Mouse (Mus musculus) embryonic fibroblast, embryonic 13.5 days (primary cell): ENCODE measurements at regions not wholly inside any gene's neighbourhood (a gene's known extent, or its start where the extent isn't known, plus 50 kb on each side); places are given as distances from the start of the nearest gene placed in this dataset.

Experiments used
- CTCF ChIP-seq: IDR thresholded peaks from 2 replicates; pipeline ENCODE4 v1.5.1; 2011; ENCODE audit warnings: mild to moderate bottlenecking, control low read depth, low read length, moderate library complexity, borderline replicate concordance; ENCODE audit not compliant: insufficient read depth
- POLR2A ChIP-seq: IDR thresholded peaks from 2 replicates; pipeline ENCODE4 v1.6.1; 2011; ENCODE audit warnings: low read depth, mild to moderate bottlenecking, control low read depth, low read length, moderate library complexity

DNA sequence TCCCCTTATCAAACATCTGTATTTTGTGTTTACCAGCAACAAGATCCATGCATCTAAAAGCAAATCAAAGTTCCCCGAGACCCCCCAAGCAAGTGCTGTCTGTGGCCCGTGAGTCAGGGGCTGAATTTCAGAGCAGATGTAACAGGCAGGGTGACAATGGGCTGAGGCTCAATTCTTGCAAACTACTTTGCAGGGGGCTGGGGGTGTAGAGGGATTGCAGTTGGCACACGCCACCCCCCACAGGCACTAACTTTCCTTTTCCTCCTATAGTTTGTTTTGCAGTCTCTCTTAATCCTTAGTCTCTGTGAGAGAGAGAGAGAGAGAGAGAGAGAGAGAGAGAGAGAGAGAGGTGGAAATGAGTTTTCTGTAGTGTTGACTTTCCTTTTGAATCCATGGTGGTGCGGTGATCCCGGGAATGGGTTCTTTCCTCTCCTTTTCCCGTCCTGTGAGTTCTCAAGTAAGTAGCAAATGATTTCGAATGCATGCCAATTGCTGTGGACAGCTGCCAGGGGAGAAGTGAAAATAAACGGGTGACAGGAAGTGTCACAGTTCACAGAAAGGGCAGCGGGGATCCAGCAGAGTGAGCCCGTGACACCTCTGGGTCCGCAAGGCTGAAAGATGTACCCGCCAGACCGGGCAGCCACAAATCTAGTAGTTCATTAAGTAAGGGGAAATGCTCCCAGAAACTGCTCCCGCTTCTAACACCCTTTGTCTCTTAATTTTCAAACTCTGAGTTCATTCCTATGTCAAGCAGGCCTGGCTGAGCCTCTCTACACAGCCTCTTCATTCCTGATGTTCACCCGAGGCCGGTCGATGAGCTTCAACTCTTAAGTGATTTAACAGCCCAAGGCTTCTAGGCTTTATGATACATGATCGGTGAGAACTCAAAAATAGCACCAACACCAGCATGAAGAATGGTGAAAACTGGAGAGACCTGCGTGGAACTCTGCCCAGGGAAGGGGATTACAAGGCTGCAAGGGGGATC lies 116.8 kb downstream of the Cyp26a1 start:
- TF ChIP-seq CTCF (no peak), POLR2A (no peak)
